ENCODE assay signal across 9 mouse cellular contexts in the genomic region with DNA sequence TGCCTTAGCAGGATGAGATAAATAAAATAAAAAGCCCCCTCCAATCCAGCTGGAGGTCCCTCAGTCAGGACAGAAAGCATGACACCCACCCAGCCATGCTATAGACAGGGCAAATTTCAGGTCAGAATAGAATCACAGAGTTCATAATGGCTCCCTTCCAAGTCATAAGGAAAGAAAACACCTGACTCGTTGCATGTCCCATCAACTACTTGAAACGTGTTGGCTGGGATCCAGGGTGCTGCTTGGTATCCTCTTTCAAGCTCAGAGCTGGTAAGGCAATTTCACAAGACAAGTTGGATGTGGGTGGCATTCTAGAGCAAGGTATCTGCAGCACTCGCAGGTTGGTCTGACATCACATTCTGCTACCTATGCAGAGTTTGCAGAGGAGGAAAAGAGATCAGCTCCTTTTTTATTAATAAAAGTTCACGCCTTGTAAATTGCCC.
DNase-seq lines count a peak whose midpoint lies in the region; ATAC-seq lines count a peak whose summit lies in the region.
"Had no signal": no experiment of that assay in that cellular context is flagged by ENCODE, and none has a peak within 500 bp of the region (broad histone marks: within the 10 kb centered on the region; RNA-seq: fewer than 3 reads in every experiment).

No protein-coding gene starts in this region.

- peaks cover 11% of the 10 kb centered on the region for H3K4me1 ChIP-seq in heart, embryonic 13.5 days

- WGBS in heart, embryonic 13.5 days = 45% methylated on average over 4 of the region's 4 CpGs

- H3K27me3 ChIP-seq in heart, embryonic 13.5 days (replicated peaks) = no peaks in the 10 kb centered on the region
- H3K27me3 ChIP-seq: limb, embryonic 12.5 days had no signal

- H3K4me2 ChIP-seq in heart, embryonic 13.5 days = peak overlapping the region; percentile 36
- H3K4me2 ChIP-seq: limb, embryonic 12.5 days had no signal

- no peak for DNase-seq in heart, postnatal 14 days
- peak; percentile 14 for DNase-seq in NIH3T3 (ENCODE audit: low read depth)
- DNase-seq in gonadal fat pad, adult 2 months (ENCODE audit: low read depth) = peak; percentile 28
- peak; percentile 27 to 46 for DNase-seq in left cerebral cortex, postnatal 14 days (ENCODE audit: low spot score in 2 of 2)
- DNase-seq in spleen, adult 18-20 months = no peak
- DNase-seq in gastrocnemius, adult 18-20 months (ENCODE audit: low spot score) = no peak

- no peak overlapping the region for H3K4me3 ChIP-seq in heart, embryonic 13.5 days
- H3K4me3 ChIP-seq: limb, embryonic 12.5 days had no signal

- H3K9ac ChIP-seq in heart, embryonic 13.5 days = no peak overlapping the region
- H3K9ac ChIP-seq: limb, embryonic 12.5 days had no signal

- no peaks in the 10 kb centered on the region for H3K9me3 ChIP-seq in heart, embryonic 13.5 days
- H3K9me3 ChIP-seq: limb, embryonic 12.5 days had no signal

- no peaks in the 10 kb centered on the region for H3K36me3 ChIP-seq in heart, embryonic 13.5 days
- H3K36me3 ChIP-seq: limb, embryonic 12.5 days had no signal

- intact Hi-C loops in heart, postnatal 14 days (cut with DNase I) = no loop called here
- intact Hi-C loops in left cerebral cortex, postnatal 14 days (cut with DNase I) = no loop called here

- no peak for ATAC-seq in heart, embryonic 13.5 days (ENCODE audit: extremely low read depth, insufficient number of reproducible peaks, low FRiP score, low TSS enrichment)
- ATAC-seq in erythroblast, adult 5-6 weeks (replicated peaks; ENCODE audit: low FRiP score, poor library complexity, severe bottlenecking) = no peak

- no peak overlapping the region for H3K27ac ChIP-seq in heart, embryonic 13.5 days (replicated peaks)
- H3K27ac ChIP-seq: limb, embryonic 12.5 days had no signal

Comparison
In these comparisons a context has a peak if more than half of its experiments do, and no peak if none do; other contexts are left out.
1. DNase-seq: peak in NIH3T3 (single experiment), gonadal fat pad, adult 2 months (single experiment) and left cerebral cortex, postnatal 14 days (2 of 2); none in heart, postnatal 14 days (0 of 2), spleen, adult 18-20 months (0 of 2) and gastrocnemius, adult 18-20 months (single experiment).